Mouse (Mus musculus) WW6 (cell line): ENCODE data around the gene Mon1a.

Experiments used
- DNase-seq: peaks from one replicate; pipeline ENCODE4 v3.0.0-alpha.2; 2013; ENCODE audit warnings: low read depth, low spot score

The Mon1a gene

GRCm38 (mm10) chr9:107908410-107909158, 20.6 kb downstream of the Mon1a start:
- no peak for DNase-seq

GRCm38 (mm10) chr9:107910025-107910769, 22.2 kb downstream of the Mon1a start:
- DNase-seq = no peak

- no peak for DNase-seq
These were observed 26.9 kb downstream of the Mon1a start for GRCm38 (mm10) chr9:107914764-107915420.

GRCm38 (mm10) chr9:107917895-107918608, 30.1 kb downstream of the Mon1a start:
- DNase-seq = no peak

- DNase-seq = no peak
These were observed 30.9 kb downstream of the Mon1a start for GRCm38 (mm10) chr9:107918884-107919283.

- DNase-seq = no peak
These were observed 31.5 kb downstream of the Mon1a start for GRCm38 (mm10) chr9:107919441-107919840.

GRCm38 (mm10) chr9:107923021-107923420, 35.1 kb downstream of the Mon1a start:
- no peak for DNase-seq

- DNase-seq = no peak
These were observed 36.0 kb downstream of the Mon1a start for GRCm38 (mm10) chr9:107923956-107924355.

- DNase-seq = no peak
These were observed 37.3 kb downstream of the Mon1a start for GRCm38 (mm10) chr9:107925251-107925650.

- DNase-seq = no peak
These were observed 39.0 kb downstream of the Mon1a start for GRCm38 (mm10) chr9:107926920-107927420.

GRCm38 (mm10) chr9:107927749-107928148, 39.8 kb downstream of the Mon1a start:
- no peak for DNase-seq

- no peak for DNase-seq
These were observed 40.2 kb downstream of the Mon1a start, which contains the start of gene Actl11 for GRCm38 (mm10) chr9:107928169-107928568. Gene Actl11, plus strand, starts transcription at chr9:107928469.

- no peak for DNase-seq
These were observed 44.3 kb downstream of the Mon1a start for GRCm38 (mm10) chr9:107932221-107932620.

- no peak for DNase-seq
These were observed 46.2 kb downstream of the Mon1a start for GRCm38 (mm10) chr9:107934146-107934545.

GRCm38 (mm10) chr9:107935374-107935773, 47.4 kb downstream of the Mon1a start, which contains the start of gene Camkv:
Gene Camkv, plus strand, starts transcription at chr9:107935674.
- no peak for DNase-seq

- DNase-seq = no peak
These were observed 47.9 kb downstream of the Mon1a start for GRCm38 (mm10) chr9:107935790-107936214.

GRCm38 (mm10) chr9:107936215-107936822, 48.4 kb downstream of the Mon1a start:
- no peak for DNase-seq

- DNase-seq = no peak
These were observed 48.9 kb downstream of the Mon1a start for GRCm38 (mm10) chr9:107936831-107937230.

- DNase-seq = no peak
These were observed 59.6 kb downstream of the Mon1a start for GRCm38 (mm10) chr9:107947241-107948194.
